Mouse (Mus musculus) T-helper 17 cell (primary cell): ENCODE measurements around the gene Pttg1.

ENCODE experiments used
- in situ Hi-C, 2 experiments: fragments of 300-600 bp; cut with MboI, MseI; formaldehyde crosslinking; loops; 1 replicate in 1 of 2; 2 replicates in 1 of 2; pipeline ENCODE4 v1.15.1; 2025; ENCODE audit warnings: high pct_unique_total_duplicates in 2 of 2

Pttg1 gene

GRCm38 (mm10) chr11:43410291-43410690 lies 15.8 kb downstream of the Pttg1 start:
- in situ Hi-C loops, result loop anchor here (5.0 to 10.0 kb wide), 3 partner anchors 58 to 785 kb away; no protein-coding TSS in a partner anchor

- in situ Hi-C loops, result no loop called here
Observed at GRCm38 (mm10) chr11:43408888-43409287, 17.2 kb downstream of the Pttg1 start.

GRCm38 (mm10) chr11:43404150-43404807 lies 21.8 kb downstream of the Pttg1 start:
- in situ Hi-C loops, result no loop called here

DNA sequence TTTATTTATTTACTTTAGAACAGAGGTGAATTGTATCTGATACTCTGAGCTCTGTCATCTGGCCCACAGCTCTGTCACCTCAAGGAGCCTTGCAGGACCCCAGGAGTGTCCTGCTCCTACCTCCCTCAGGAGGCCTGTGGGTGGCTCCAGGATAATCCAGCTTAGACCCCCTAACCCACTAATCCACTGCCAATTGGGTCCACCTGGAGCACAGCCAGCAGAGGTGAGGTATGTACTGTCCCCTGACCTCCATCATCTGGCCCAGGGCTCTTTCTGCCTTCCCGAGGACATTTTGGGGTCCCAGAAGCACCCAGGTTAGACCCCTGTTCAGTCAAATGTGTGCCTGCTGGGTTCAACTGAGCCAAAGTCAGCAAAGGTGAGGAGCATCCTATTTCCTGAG lies 25.9 kb downstream of the Pttg1 start:
- in situ Hi-C loops, result no loop called here

DNA sequence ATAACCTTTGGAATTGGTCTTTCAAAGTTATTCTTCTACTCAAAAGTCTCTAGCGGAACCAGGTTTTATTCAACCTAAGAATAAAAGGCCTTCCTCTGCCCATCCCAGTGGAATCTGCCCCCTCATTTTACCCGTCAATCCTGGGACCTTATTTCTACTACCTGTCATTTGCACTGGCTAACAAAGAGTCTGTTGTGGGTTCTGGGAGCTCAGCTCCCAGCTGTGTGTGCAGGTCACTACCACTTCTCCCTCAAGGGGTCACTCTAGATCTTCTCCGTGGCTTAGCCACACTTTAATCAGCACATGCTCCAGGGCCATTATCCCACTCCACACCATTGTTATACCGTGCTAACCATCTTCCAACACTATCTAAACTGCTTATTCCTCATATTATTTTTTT lies 26.8 kb downstream of the Pttg1 start:
- in situ Hi-C loops, result no loop called here

GRCm38 (mm10) chr11:43396672-43397071 lies 29.4 kb downstream of the Pttg1 start:
- in situ Hi-C loops, result no loop called here

DNA sequence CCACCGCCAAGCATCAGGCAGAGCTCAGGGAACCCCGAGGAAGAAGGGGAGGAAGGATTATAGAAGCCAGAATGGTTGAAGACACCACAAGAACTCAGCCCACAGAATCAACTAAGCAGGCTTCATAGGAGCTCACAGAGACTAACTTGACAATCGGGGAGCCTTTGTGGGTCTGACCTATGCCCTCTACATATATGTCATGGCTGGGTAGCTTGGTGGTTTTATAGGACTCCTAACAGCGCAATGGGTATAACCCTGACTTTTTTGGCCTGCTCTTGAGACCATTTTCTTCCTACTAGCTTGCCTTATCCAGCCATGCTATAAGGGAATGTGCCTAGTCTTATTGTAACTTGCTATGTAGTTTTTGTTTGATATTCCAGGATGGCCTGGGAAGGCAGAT lies 29.8 kb downstream of the Pttg1 start:
- in situ Hi-C loops, result no loop called here

- in situ Hi-C loops, result no loop called here
Observed at GRCm38 (mm10) chr11:43395073-43395948, 30.7 kb downstream of the Pttg1 start.

DNA sequence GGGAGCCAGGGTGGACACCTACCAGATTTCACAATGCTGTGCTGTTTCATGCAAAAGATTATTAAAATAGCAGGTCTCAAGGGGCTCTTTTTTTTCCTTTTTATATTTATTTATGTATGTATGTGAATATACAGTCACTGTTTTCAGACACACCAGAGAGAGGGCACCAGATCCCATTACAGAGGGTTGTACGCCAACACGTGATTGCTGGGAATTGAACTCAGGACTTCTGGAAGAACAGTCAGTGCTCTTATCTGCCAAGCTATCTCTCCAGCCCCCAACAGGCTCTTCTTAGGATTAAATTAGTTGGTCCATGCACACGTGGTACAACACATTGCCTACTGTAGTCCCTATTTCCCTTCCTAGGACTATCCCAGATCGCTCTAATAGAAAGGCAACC lies 32.7 kb downstream of the Pttg1 start:
- in situ Hi-C loops, result no loop called here

GRCm38 (mm10) chr11:43392757-43393156 lies 33.3 kb downstream of the Pttg1 start:
- in situ Hi-C loops, result no loop called here

- in situ Hi-C loops, result loop anchor here in 1 of 2 experiments (5.0 kb wide), 1 partner anchor 33 kb away; no protein-coding TSS in a partner anchor
Observed at GRCm38 (mm10) chr11:43389118-43389517, 36.9 kb downstream of the Pttg1 start.

DNA sequence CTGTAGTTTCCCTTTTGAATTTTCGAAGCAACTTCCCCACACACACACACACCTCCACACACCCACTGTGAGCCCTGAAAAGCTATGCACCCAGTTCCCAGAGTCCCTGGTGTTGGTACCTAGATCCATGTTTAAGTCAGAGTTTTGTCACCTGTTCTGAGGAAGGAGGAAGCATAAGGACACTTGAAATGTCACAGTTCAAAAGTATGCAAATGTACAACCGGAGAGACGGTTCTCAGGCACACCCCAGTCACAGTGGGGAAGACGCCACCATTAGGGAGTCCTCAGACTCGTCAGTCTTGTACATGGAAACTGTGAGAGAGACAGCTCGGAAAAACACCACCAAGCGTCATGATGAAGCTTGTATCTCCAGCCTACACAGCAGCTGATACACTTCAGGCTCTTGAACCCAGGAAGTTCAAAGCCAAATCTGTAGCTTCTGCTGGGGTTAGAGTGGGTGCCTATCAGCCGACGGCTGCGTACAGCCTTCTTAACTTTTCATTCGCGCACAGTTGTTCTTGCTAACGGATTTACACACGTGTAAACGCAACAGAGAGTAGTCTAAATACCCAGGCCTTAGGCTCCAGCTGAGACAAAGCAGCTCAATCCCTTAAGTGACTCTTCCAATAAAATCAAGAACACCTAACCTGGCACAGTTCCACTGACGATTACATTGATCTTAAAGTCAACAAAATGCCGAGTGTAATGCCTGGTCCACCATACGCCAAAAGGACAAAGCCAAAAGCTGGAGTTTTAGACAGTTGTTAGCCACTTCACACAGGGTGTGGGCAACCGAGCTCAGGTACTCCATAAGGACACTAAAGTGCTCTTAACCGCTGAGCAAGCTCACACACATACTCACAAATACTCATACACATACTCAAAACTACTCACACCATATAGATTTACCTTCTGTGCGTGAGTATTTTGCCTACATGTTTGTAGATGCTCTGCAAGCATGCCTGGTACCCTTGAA lies 37.6 kb downstream of the Pttg1 start:
- in situ Hi-C loops, result loop anchor here in 1 of 2 experiments (5.0 kb wide), 1 partner anchor 34 kb away; no protein-coding TSS in a partner anchor

DNA sequence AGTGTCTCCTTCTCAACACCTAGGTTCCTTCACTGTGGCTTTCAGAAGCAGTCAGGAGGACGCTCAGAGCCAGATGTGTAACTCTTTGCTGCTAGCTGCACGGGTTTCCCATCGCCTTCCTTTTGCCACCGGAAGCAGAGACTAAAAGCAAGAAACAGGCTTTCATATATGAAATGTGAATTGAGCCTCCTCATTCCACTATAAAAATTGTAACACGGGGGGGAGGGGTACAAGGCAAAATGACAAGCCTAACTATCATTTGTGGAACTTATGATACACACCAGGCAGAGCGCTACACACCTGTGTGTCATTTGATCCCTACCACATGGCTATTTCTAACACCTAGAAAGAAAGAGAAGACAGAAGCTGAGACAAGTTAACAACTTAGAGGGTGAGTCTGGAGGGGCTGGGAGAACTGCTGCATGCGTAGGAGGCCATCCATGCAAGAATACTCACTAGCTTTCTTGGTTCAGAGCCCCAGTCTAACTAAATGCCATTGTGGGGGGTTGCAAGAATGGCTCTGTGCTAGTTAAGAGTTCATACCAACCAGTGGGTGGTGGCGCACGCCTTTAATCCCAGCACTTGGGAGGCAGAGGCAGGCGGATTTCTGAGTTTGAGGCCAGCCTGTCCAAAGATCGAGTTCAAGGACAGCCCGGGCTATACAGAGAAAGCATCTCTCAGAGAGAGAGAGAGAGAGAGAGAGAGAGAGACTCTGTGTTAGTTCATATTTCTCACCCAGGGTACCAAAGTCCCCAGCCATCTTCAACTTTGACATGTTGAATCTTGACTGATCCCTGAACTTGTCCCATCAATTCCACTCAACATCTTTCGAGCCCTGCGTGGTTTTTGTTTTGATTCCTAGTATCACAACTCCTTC lies 38.8 kb downstream of the Pttg1 start:
- in situ Hi-C loops, result loop anchor here in 1 of 2 experiments (5.0 kb wide), 1 partner anchor 35 kb away; no protein-coding TSS in a partner anchor

DNA sequence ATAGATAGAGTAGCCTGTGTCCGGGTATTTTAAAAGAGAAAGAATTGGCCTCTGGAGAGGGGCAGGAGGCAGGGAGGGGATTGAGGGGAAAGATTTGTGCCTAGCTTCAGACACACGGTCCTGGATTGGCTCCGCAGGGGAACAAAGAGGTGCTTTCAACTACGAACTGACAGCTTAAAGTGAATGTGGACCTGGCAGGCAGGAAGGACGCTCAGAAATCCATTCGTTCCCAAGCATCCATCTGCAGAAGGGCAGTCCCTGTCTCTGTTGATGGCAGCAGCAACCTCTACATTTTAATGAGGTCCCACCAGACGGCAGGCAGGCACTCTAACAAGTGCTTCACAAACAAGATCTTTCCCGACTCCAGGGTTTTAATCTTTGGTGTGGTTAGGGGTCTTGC lies 40.3 kb downstream of the Pttg1 start:
- in situ Hi-C loops, result loop anchor here in 1 of 2 experiments (5.0 kb wide), 1 partner anchor 37 kb away; no protein-coding TSS in a partner anchor

- in situ Hi-C loops, result loop anchor here in 1 of 2 experiments (5.0 kb wide), 1 partner anchor 37 kb away; no protein-coding TSS in a partner anchor
Observed at GRCm38 (mm10) chr11:43385055-43385649, 40.9 kb downstream of the Pttg1 start.

- in situ Hi-C loops, result no loop called here
Observed at GRCm38 (mm10) chr11:43383581-43383980, 42.5 kb downstream of the Pttg1 start.

- in situ Hi-C loops, result no loop called here
Observed at GRCm38 (mm10) chr11:43380901-43381300, 45.1 kb downstream of the Pttg1 start.

GRCm38 (mm10) chr11:43379911-43380485 lies 46.1 kb downstream of the Pttg1 start:
- in situ Hi-C loops, result no loop called here

GRCm38 (mm10) chr11:43379488-43379887 lies 46.6 kb downstream of the Pttg1 start:
- in situ Hi-C loops, result no loop called here
